Mouse (Mus musculus): ENCODE measurements around the gene Cyp4a10.

- TF ChIP-seq CTCF (conservative IDR thresholded peaks at IDR 0.05; ENCODE audit: insufficient read depth, insufficient read length, low read depth, low read length) (no peak), POLR2A (IDR thresholded peaks at IDR 0.05; ENCODE audit: low read depth, low read length) (no peak)
These were observed 36.9 kb upstream of the Cyp4a10 start for GRCm38 (mm10) chr4:115481006-115481652.
